In genomic region chr13:29398456-29398855, GRCm38 (mm10) we compare ENCODE assay signal across 14 mouse cellular contexts.
A peak's percentile ranks its signal among the peaks of the same experiment; 100 is the strongest.
DNase-seq lines count a peak whose midpoint lies in the region; ATAC-seq and TF ChIP-seq lines count a peak whose summit lies in the region.
"Had no signal": no experiment of that assay in that cellular context is flagged by ENCODE, and none has a peak within 500 bp of the region (broad histone marks: within the 10 kb centered on the region; RNA-seq: fewer than 3 reads in every experiment).

No protein-coding gene starts in this region.

- peak; percentile 10 to 18 for DNase-seq in cerebellum, postnatal 36 days
- DNase-seq in cerebellum, adult 11-12 months, result no peak
- peak; percentile 12 for DNase-seq in heart, postnatal 4 days
- DNase-seq in heart, adult 9 months (ENCODE audit: low spot score in 2 of 2), result no peak
- DNase-seq in brain, adult 2 months (ENCODE audit: low read depth, low spot score), result peak; percentile 8
- DNase-seq in kidney, postnatal 10 days, result peak; percentile 63
- DNase-seq in lung, postnatal 0 days (ENCODE audit: low spot score), result no peak
- DNase-seq: adrenal gland, adult 8-10 months; embryo, embryonic 11 days; lung, postnatal 14 days had no signal

- no peaks in the 10 kb centered on the region for H3K9me3 ChIP-seq in lung, postnatal 0 days (ENCODE audit: low read length)
- H3K9me3 ChIP-seq: forebrain, embryonic 12.5 days; neural tube, embryonic 13.5 days had no signal

- H3K27ac ChIP-seq in lung, postnatal 0 days (ENCODE audit: low read length), result no peak overlapping the region
- H3K27ac ChIP-seq: forebrain, embryonic 12.5 days; liver, embryonic 14.5 days; neural tube, embryonic 13.5 days had no signal

- no peak overlapping the region for H3K4me2 ChIP-seq in lung, postnatal 0 days (replicated peaks; ENCODE audit: low read depth, low read length)
- H3K4me2 ChIP-seq: forebrain, embryonic 12.5 days; neural tube, embryonic 13.5 days had no signal

- no peaks in the 10 kb centered on the region for H3K27me3 ChIP-seq in lung, postnatal 0 days (replicated peaks; ENCODE audit: insufficient read depth, low read length)
- H3K27me3 ChIP-seq: forebrain, embryonic 12.5 days; neural tube, embryonic 13.5 days had no signal

- no peaks in the 10 kb centered on the region for H3K36me3 ChIP-seq in lung, postnatal 0 days (ENCODE audit: insufficient read depth, low read length)
- H3K36me3 ChIP-seq: forebrain, embryonic 12.5 days; neural tube, embryonic 13.5 days had no signal

- 50% methylated on average over 2 of the region's 2 CpGs for WGBS in lung, postnatal 0 days

- no peaks in the 10 kb centered on the region for H3K4me1 ChIP-seq in lung, postnatal 0 days (ENCODE audit: insufficient read depth, low read depth, low read length)
- H3K4me1 ChIP-seq: forebrain, embryonic 12.5 days had no signal

- TF ChIP-seq EP300 in lung, postnatal 0 days (IDR thresholded peaks at IDR 0.05), result no peak

- no peak for TF ChIP-seq CTCF in lung, postnatal 0 days (IDR thresholded peaks at IDR 0.05)

- no peak overlapping the region for H3K9ac ChIP-seq in lung, postnatal 0 days (replicated peaks; ENCODE audit: low read depth)
- H3K9ac ChIP-seq: forebrain, embryonic 12.5 days; liver, embryonic 14.5 days; neural tube, embryonic 13.5 days had no signal

- ATAC-seq in lung, postnatal 0 days, result no peak
- ATAC-seq: hindbrain, embryonic 16.5 days had no signal

- no peak overlapping the region for H3K4me3 ChIP-seq in lung, postnatal 0 days (ENCODE audit: low read depth, low read length)
- H3K4me3 ChIP-seq: forebrain, embryonic 12.5 days; neural tube, embryonic 13.5 days had no signal

Comparison
In these comparisons a context has a peak if more than half of its experiments do, and no peak if none do; other contexts are left out.
1. DNase-seq: peak in cerebellum, postnatal 36 days (2 of 2), heart, postnatal 4 days (single experiment), brain, adult 2 months (single experiment) and kidney, postnatal 10 days (single experiment); none in cerebellum, adult 11-12 months (single experiment), heart, adult 9 months (0 of 2) and lung, postnatal 0 days (single experiment).